Mouse (Mus musculus): ENCODE measurements around the gene Wfikkn1. TPM values are rescaled to one million over a fixed set of nuclear protein-coding genes. Genes with fewer than 3 reads are reported as not detected.

Gene Wfikkn1
- polyA plus RNA-seq, 1 experiment from 2014 or later: 0.69 TPM

DNA sequence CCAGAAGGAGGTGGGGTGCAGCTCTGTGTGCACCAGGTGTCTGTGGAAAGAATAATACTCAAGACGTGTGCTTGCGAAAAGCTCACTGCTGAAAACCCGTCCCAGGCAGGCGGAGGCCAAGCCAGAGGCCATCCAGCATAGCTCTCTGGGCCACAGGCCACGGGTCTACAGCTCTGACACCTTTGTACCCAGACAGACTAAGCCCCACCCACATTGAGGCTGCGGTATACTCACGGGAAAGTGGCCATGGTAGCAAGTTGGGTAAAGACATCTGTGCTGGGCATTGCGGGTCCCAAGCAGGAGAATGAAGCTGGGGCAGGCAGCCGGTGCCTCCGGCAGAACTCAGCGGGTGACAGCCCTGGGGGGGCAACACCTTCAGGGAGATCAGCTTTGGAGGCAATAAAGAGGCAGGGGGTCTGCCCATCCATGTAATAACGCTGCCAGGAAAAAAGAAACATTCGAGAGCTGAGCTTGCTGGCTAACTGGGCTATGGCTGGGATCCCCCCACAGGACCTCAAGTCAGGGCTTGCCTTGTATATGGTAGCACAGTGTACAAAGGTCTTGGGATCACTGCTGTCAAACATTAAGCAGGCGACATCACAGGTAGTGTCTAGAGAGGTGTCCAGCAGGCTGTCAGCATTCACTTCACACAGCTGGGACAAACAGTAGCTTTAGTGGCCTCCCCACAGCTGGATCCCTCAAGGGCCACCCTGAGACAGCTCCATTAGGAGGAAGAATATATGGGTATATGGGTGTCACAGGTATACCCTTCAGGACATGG is 41.0 kb downstream of the Wfikkn1 start:
- no peaks in the 10 kb centered on the region for H3K9me3 ChIP-seq (ENCODE audit: control insufficient read depth, low read length)
- peaks cover 55% of the 10 kb centered on the region for H3K36me3 ChIP-seq (ENCODE audit: control insufficient read depth, insufficient read depth, low read length)
- 85% methylated on average over 14 of the region's 14 CpGs for WGBS
- no peaks in the 10 kb centered on the region for H3K27me3 ChIP-seq (replicated peaks; ENCODE audit: control insufficient read depth, insufficient read depth, low read length)
- H3K27ac ChIP-seq (ENCODE audit: low read depth): no peak overlapping the region
- peaks cover 23% of the 10 kb centered on the region for H3K4me1 ChIP-seq (replicated peaks; ENCODE audit: control insufficient read depth, insufficient read depth, low read length)
- no peak overlapping the region for H3K4me2 ChIP-seq (ENCODE audit: low read length)
- ATAC-seq (replicated peaks; ENCODE audit: low FRiP score, low TSS enrichment, low read depth) (no peak), DNase-seq (ENCODE audit: low spot score) (no peak)
- no peak overlapping the region for H3K4me3 ChIP-seq (ENCODE audit: low read depth, low read length)
- H3K9ac ChIP-seq (ENCODE audit: low read length): no peak overlapping the region

DNA sequence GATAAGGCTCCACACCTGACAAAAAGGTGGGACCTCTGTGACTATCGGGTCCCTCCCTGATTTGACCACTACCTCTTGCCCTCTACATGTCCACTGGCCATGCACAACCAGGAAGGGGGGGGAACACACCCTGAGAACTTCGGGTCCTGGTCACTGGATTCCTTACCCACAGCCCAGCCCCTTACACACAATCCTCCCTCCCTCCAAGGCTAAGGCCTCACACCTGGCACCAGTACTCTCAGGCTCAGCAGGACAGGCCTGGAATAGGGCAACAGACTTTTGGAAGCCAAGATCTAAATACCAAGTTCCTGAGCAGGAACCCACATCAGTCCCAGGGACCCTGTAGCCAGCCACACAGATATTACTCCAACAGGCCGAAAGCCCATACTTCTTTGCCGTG is 41.8 kb downstream of the Wfikkn1 start:
- Histone ChIP-seq H3K36me3 (ENCODE audit: control insufficient read depth, insufficient read depth, low read length) (peaks cover 55% of the 10 kb centered on the region), H3K27me3 (replicated peaks; ENCODE audit: control insufficient read depth, insufficient read depth, low read length) (no peaks in the 10 kb centered on the region), H3K4me3 (ENCODE audit: low read depth, low read length) (no peak overlapping the region), H3K27ac (ENCODE audit: low read depth) (no peak overlapping the region), H3K4me2 (ENCODE audit: low read length) (no peak overlapping the region), H3K9ac (ENCODE audit: low read length) (no peak overlapping the region), H3K9me3 (ENCODE audit: control insufficient read depth, low read length) (no peaks in the 10 kb centered on the region), H3K4me1 (replicated peaks; ENCODE audit: control insufficient read depth, insufficient read depth, low read length) (peaks cover 31% of the 10 kb centered on the region)
- ATAC-seq (replicated peaks; ENCODE audit: low FRiP score, low TSS enrichment, low read depth): no peak
- whole genome bisulfite sequencing: 85% methylated on average over 4 of the region's 4 CpGs
- DNase-seq (ENCODE audit: low spot score): no peak

DNA sequence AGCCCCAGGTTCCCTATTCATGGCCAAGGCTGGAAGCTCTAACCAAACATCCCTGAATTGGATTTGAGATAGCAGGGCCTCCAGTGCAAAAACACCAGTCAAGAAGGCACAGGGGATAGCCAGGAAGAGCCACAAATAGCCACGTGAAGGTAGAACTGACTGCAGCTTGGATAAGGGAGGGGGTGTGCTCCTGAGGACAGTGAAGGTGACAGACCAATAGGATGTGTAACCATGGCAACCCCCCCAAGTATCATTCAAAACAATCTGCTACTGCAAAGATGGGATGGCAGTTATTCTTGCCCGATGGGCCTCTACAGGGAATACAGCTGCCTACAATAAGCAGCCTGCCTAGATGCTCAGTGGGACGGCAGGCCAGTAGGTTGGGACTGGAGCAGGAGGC is 43.1 kb downstream of the Wfikkn1 start:
- H3K4me1 ChIP-seq (replicated peaks; ENCODE audit: control insufficient read depth, insufficient read depth, low read length): peaks cover 24% of the 10 kb centered on the region

DNA sequence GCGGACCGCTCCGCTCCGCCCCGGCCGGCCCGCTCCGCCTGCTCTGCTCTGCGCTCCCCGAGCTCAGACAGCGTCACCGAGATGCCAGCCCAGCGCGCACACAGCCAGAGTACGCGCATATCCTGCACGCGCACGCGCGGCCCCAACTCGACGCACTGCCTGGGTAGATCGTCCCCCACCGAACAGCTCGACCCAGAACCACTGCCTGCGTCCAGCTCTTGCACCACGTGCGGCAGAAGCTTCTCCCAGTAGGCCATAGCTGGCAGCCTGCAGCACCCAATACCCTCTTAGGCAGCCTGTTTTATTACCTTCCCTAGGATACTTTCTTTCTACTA is 43.6 kb downstream of the Wfikkn1 start, which contains the start of gene Rhbdl1:
TSS of gene Rhbdl1 (minus strand) at position 220 of the 335 bp plus-strand sequence.
- peaks cover 49% of the 10 kb centered on the region for H3K36me3 ChIP-seq (ENCODE audit: control insufficient read depth, insufficient read depth, low read length)

More for the DNA sequence above, 43.1 kb downstream of the Wfikkn1 start:
- no peak overlapping the region for H3K27ac ChIP-seq (ENCODE audit: low read depth)
- DNase-seq (ENCODE audit: low spot score) (no peak), ATAC-seq (replicated peaks; ENCODE audit: low FRiP score, low TSS enrichment, low read depth) (no peak)
- WGBS: 46% methylated on average over 3 of the region's 3 CpGs
- peak overlapping the region; percentile 72; the same call in 1 of the 2 replicates for H3K4me2 ChIP-seq (ENCODE audit: low read length)
- H3K4me3 ChIP-seq (ENCODE audit: low read depth, low read length): no peak overlapping the region
- H3K27me3 ChIP-seq (replicated peaks; ENCODE audit: control insufficient read depth, insufficient read depth, low read length): no peaks in the 10 kb centered on the region
- no peak overlapping the region for H3K9ac ChIP-seq (ENCODE audit: low read length)
- H3K9me3 ChIP-seq (ENCODE audit: control insufficient read depth, low read length): no peaks in the 10 kb centered on the region
- peaks cover 54% of the 10 kb centered on the region for H3K36me3 ChIP-seq (ENCODE audit: control insufficient read depth, insufficient read depth, low read length)

DNA sequence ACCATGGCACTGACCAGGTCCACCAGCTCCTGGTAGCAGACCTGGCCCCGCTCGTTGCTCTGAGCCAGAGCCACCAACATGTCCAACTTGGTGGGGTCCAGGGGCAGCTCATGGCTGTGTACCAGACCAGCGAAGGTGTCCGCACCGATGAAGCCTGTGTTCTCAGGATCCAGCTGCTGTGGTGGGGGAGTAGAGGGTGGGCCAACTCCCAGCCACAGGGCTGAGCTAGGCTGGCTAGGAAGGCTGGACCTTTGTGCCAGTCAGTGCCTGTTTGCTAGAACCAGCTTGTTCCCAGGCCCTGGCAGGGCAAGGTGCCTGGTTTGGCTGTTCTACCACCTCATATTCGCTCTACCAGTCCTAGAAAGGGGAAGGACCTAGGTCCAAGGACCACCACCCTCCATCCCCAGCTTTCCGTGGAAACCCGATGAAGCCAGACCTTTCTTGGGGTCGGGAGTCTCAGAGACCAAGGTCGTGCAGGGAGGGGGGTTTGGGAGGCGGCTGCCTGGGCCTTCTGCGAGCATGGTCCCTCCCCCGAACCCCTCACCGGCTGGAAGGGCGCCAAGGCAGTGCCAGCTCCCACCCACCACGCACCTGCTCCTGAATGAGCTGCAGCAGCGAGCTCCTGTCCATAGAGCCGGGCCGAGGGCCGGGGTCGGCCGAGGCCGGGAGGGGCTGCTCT is 44.1 kb downstream of the Wfikkn1 start:
- ATAC-seq (replicated peaks; ENCODE audit: low FRiP score, low TSS enrichment, low read depth) (no peak), DNase-seq (ENCODE audit: low spot score) (peak; percentile 65)
- Histone ChIP-seq H3K36me3 (ENCODE audit: control insufficient read depth, insufficient read depth, low read length) (peaks cover 48% of the 10 kb centered on the region), H3K27me3 (replicated peaks; ENCODE audit: control insufficient read depth, insufficient read depth, low read length) (no peaks in the 10 kb centered on the region), H3K27ac (ENCODE audit: low read depth) (peak overlapping the region; percentile 19), H3K4me2 (ENCODE audit: low read length) (peak overlapping the region; percentile 72), H3K4me1 (replicated peaks; ENCODE audit: control insufficient read depth, insufficient read depth, low read length) (peaks cover 29% of the 10 kb centered on the region), H3K9ac (ENCODE audit: low read length) (peak overlapping the region; percentile 37; the same call in 1 of the 2 replicates), H3K9me3 (ENCODE audit: control insufficient read depth, low read length) (no peaks in the 10 kb centered on the region), H3K4me3 (ENCODE audit: low read depth, low read length) (peak overlapping the region; percentile 31)
- WGBS: 22% methylated on average over 23 of the region's 23 CpGs

More for the DNA sequence above, 43.6 kb downstream of the Wfikkn1 start, which contains the start of gene Rhbdl1:
- under 1% methylated on average over 29 of the region's 29 CpGs for WGBS
- DNase-seq (ENCODE audit: low spot score) (peak; percentile 80), ATAC-seq (replicated peaks; ENCODE audit: low FRiP score, low TSS enrichment, low read depth) (peak; percentile 20; the same call in 1 of the 2 replicates)
- Histone ChIP-seq H3K9me3 (ENCODE audit: control insufficient read depth, low read length) (no peaks in the 10 kb centered on the region), H3K27me3 (replicated peaks; ENCODE audit: control insufficient read depth, insufficient read depth, low read length) (no peaks in the 10 kb centered on the region), H3K4me2 (ENCODE audit: low read length) (peak within 1 kb of the TSS; percentile 72), H3K4me3 (ENCODE audit: low read depth, low read length) (peak within 1 kb of the TSS; percentile 31), H3K27ac (ENCODE audit: low read depth) (peak within 1 kb of the TSS; percentile 19), H3K4me1 (replicated peaks; ENCODE audit: control insufficient read depth, insufficient read depth, low read length) (peaks cover 24% of the 10 kb centered on the region), H3K9ac (ENCODE audit: low read length) (peak within 1 kb of the TSS; percentile 37; the same call in 1 of the 2 replicates)

DNA sequence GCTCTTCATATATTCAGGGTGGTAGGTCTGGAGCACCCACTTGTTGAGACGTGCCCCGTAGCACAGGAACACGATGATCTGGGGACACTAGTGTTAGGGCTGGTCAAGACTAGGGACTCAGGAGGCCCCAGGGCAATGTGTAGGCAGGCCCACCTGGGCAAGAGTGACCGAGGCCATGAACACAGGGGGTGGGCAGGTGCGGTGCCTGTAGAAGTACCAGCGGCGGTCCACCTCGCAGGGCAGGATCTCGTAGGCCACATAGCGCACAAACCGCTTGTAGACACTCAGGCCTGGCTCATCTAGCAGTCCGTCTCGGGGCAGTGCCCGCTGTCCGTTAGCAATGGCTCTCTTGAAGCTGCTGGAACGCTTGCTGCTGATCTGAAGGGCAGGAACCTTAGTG is 44.8 kb downstream of the Wfikkn1 start:
- peaks cover 48% of the 10 kb centered on the region for H3K36me3 ChIP-seq (ENCODE audit: control insufficient read depth, insufficient read depth, low read length)
- DNase-seq (ENCODE audit: low spot score): no peak
- WGBS: 94% methylated on average over 16 of the region's 16 CpGs
- ATAC-seq (replicated peaks; ENCODE audit: low FRiP score, low TSS enrichment, low read depth): no peak
- no peaks in the 10 kb centered on the region for H3K9me3 ChIP-seq (ENCODE audit: control insufficient read depth, low read length)
- no peak overlapping the region for H3K4me3 ChIP-seq (ENCODE audit: low read depth, low read length)
- H3K9ac ChIP-seq (ENCODE audit: low read length): no peak overlapping the region
- peaks cover 37% of the 10 kb centered on the region for H3K4me1 ChIP-seq (replicated peaks; ENCODE audit: control insufficient read depth, insufficient read depth, low read length)
- H3K27me3 ChIP-seq (replicated peaks; ENCODE audit: control insufficient read depth, insufficient read depth, low read length): no peaks in the 10 kb centered on the region
- no peak overlapping the region for H3K4me2 ChIP-seq (ENCODE audit: low read length)
- no peak overlapping the region for H3K27ac ChIP-seq (ENCODE audit: low read depth)

DNA sequence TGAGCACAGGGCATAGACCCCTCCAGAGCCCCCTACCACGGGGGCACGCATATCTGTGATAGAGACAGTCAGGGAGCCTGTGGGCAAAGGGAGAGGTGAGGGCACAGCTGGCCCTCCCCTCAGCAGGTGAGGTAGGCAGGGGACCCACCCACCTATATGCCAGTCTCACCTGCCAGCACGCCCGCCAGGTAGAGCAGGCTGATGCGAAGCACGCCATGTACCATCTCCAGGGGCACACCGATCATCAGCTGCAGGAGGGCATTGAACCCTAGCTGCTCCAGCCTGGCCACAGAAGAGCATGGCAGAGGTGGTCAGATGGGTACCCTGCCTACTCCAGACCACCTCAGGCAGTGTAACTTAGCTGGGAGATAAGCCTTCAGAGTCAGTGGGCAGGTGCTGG is 45.4 kb downstream of the Wfikkn1 start:
- no peak overlapping the region for H3K4me2 ChIP-seq (ENCODE audit: low read length)
- no peak overlapping the region for H3K9ac ChIP-seq (ENCODE audit: low read length)
- H3K9me3 ChIP-seq (ENCODE audit: control insufficient read depth, low read length): no peaks in the 10 kb centered on the region
- H3K27ac ChIP-seq (ENCODE audit: low read depth): no peak overlapping the region
- H3K36me3 ChIP-seq (ENCODE audit: control insufficient read depth, insufficient read depth, low read length): peaks cover 48% of the 10 kb centered on the region
- DNase-seq (ENCODE audit: low spot score) (no peak), ATAC-seq (replicated peaks; ENCODE audit: low FRiP score, low TSS enrichment, low read depth) (no peak)
- peaks cover 40% of the 10 kb centered on the region for H3K4me1 ChIP-seq (replicated peaks; ENCODE audit: control insufficient read depth, insufficient read depth, low read length)
- no peaks in the 10 kb centered on the region for H3K27me3 ChIP-seq (replicated peaks; ENCODE audit: control insufficient read depth, insufficient read depth, low read length)
- WGBS: 96% methylated on average over 7 of the region's 7 CpGs
- no peak overlapping the region for H3K4me3 ChIP-seq (ENCODE audit: low read depth, low read length)

DNA sequence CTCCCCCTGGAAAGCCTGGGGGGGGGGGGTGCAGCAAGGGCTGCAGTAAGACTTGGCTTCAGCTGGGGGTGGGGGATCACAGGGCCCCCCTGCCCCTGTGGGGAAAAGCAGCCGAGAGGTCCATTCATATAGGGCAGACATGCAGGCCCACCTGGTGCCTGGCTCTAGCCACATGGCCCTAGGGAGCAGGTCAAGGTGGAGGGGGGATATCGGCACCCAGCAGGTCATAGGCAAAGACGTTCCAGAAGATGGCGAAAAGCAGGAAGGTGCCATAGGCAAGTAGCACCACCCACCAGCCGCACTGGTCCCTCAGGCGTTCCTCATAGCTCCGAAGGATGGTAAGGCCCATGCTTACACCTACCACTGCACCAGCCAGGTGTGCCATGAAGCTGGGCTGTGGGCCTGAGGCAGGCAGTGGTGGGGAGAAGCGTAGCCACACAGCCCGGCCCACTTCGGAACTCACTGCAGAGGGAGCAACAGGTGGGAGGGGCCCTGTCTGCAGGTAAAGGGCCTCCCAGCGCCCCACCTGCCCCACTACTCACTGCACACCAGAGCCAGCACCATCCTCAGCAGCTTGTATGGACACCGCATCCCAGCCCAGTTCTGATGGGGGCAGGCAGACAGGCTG is 45.9 kb downstream of the Wfikkn1 start:
- no peak overlapping the region for H3K27ac ChIP-seq (ENCODE audit: low read depth)

More for the DNA sequence above, 45.9 kb downstream of the Wfikkn1 start:
- H3K27me3 ChIP-seq (replicated peaks; ENCODE audit: control insufficient read depth, insufficient read depth, low read length): no peaks in the 10 kb centered on the region
- H3K4me1 ChIP-seq (replicated peaks; ENCODE audit: control insufficient read depth, insufficient read depth, low read length): peaks cover 46% of the 10 kb centered on the region
- H3K36me3 ChIP-seq (ENCODE audit: control insufficient read depth, insufficient read depth, low read length): peaks cover 47% of the 10 kb centered on the region
- H3K9me3 ChIP-seq (ENCODE audit: control insufficient read depth, low read length): no peaks in the 10 kb centered on the region
- DNase-seq (ENCODE audit: low spot score): no peak
- peak overlapping the region; percentile 61; the same call in 1 of the 2 replicates for H3K4me3 ChIP-seq (ENCODE audit: low read depth, low read length)
- ATAC-seq (replicated peaks; ENCODE audit: low FRiP score, low TSS enrichment, low read depth): no peak
- WGBS: 83% methylated on average over 12 of the region's 12 CpGs
- peak overlapping the region; percentile 69; the same call in 1 of the 2 replicates for H3K9ac ChIP-seq (ENCODE audit: low read length)
- H3K4me2 ChIP-seq (ENCODE audit: low read length): peak overlapping the region; percentile 73
